Mouse (Mus musculus): ENCODE measurements around the gene Lcn12. TPM values are rescaled to one million over a fixed set of nuclear protein-coding genes. Genes with fewer than 3 reads are reported as not detected.

Lcn12 gene
- polyA plus RNA-seq, 1 experiment = not detected

DNA sequence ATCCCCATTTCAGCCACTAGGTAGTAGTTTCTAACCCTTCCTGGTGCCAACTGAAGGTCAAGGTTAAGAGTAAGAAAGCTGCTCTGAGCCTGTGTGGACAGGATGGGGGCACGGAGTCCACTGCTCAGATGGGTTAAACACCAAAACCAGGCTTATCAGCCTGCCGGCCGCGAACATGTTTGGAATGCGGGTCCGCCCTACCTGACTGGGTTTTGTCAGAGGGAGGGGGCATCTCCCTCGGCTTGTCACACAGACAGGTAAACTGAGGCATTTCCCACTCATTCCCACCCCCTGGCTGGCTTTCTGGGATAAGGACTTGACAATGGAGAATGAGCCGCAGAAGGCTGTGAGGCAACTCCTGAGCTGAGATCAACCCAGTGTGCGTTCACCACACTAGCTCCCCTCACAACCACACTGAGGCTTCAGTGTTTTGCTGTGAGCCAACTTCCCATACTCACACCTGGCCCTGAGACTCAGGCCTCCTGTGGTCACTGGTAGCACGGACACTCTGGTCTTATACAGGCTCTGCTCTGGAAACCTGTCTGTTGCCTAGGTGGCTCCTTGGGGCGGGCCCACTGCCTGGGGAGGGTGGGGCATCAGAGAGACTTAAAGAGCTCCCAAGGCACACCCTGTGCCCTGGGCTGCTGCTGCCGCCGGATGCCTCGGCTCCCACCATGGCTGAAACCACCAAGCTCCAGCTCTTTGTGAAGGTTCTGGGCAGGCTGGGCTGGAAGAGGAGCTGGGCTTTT, 37.3 kb downstream of the Lcn12 start, which contains the start of gene Clic3:
Gene Clic3 (plus strand): TSS at position 634 of the 749 bp plus-strand sequence.
- peak within 1 kb of the TSS; percentile 53 for H3K4me2 ChIP-seq (ENCODE audit: low read depth)
- H3K4me3 ChIP-seq = no peak within 1 kb of the TSS
- TF ChIP-seq POLR2A (IDR thresholded peaks at IDR 0.05; ENCODE audit: insufficient read length, low read depth) = peak; percentile 15
- TF ChIP-seq CEBPB (IDR thresholded peaks at IDR 0.05; ENCODE audit: insufficient read depth, poor library complexity, severe bottlenecking) = no peak
- no peak for TF ChIP-seq USF1 (IDR thresholded peaks at IDR 0.05; ENCODE audit: low read depth)
- no peak for TF ChIP-seq TCF3 (IDR thresholded peaks at IDR 0.05; ENCODE audit: insufficient read length, low read depth)
- no peak within 1 kb of the TSS for H3ac ChIP-seq (ENCODE audit: control insufficient read depth, insufficient read length)
- no peaks in the 10 kb centered on the region for H3K27me3 ChIP-seq (ENCODE audit: control insufficient read depth, insufficient read depth, insufficient read length)
- H3K36me3 ChIP-seq (ENCODE audit: control insufficient read depth, insufficient read depth) = no peaks in the 10 kb centered on the region
- H3K79me2 ChIP-seq (ENCODE audit: control insufficient read depth, insufficient read depth) = no peaks in the 10 kb centered on the region

- no peak overlapping the region for H3ac ChIP-seq (ENCODE audit: control insufficient read depth, insufficient read length)
- H3K27me3 ChIP-seq (ENCODE audit: control insufficient read depth, insufficient read depth, insufficient read length) = no peaks in the 10 kb centered on the region
Measured at GRCm38 (mm10) chr2:25452951-25453350, 40.8 kb downstream of the Lcn12 start.

GRCm38 (mm10) chr2:25450853-25451647, 42.7 kb downstream of the Lcn12 start:
- no peak for TF ChIP-seq USF1 (IDR thresholded peaks at IDR 0.05; ENCODE audit: low read depth)
- no peak for TF ChIP-seq CEBPB (IDR thresholded peaks at IDR 0.05; ENCODE audit: insufficient read depth, poor library complexity, severe bottlenecking)
- no peak for TF ChIP-seq SRF (IDR thresholded peaks at IDR 0.05; ENCODE audit: control insufficient read depth, insufficient read length, low read depth)
- no peak for TF ChIP-seq TCF12 (IDR thresholded peaks at IDR 0.05; ENCODE audit: insufficient read depth, poor library complexity, severe bottlenecking)
- TF ChIP-seq MYOG (IDR thresholded peaks at IDR 0.05; ENCODE audit: control insufficient read depth in 1 of 3, insufficient read depth in 1 of 3, insufficient read length in 2 of 3, low read depth in 2 of 3) = no peak
- TF ChIP-seq MYOD1 (IDR thresholded peaks at IDR 0.05; ENCODE audit: control insufficient read depth in 1 of 3, insufficient read length in 2 of 3, low read depth in 2 of 3) = no peak
- TF ChIP-seq TCF3 (IDR thresholded peaks at IDR 0.05; ENCODE audit: insufficient read length, low read depth) = no peak
- TF ChIP-seq E2F4 (IDR thresholded peaks at IDR 0.05; ENCODE audit: insufficient read depth) = no peak
- TF ChIP-seq REST (IDR thresholded peaks at IDR 0.05; ENCODE audit: insufficient read depth, insufficient read length) = no peak
- no peak for TF ChIP-seq MAX (IDR thresholded peaks at IDR 0.05; ENCODE audit: low read depth)
- H3K36me3 ChIP-seq (ENCODE audit: control insufficient read depth, insufficient read depth) = no peaks in the 10 kb centered on the region
- no peak overlapping the region for H3ac ChIP-seq (ENCODE audit: control insufficient read depth, insufficient read length)
- H3K4me2 ChIP-seq (ENCODE audit: low read depth) = no peak overlapping the region
- H3K4me3 ChIP-seq = no peak overlapping the region
- no peaks in the 10 kb centered on the region for H3K27me3 ChIP-seq (ENCODE audit: control insufficient read depth, insufficient read depth, insufficient read length)
- no peaks in the 10 kb centered on the region for H3K79me2 ChIP-seq (ENCODE audit: control insufficient read depth, insufficient read depth)

More at GRCm38 (mm10) chr2:25452951-25453350, 40.8 kb downstream of the Lcn12 start:
- H3K4me2 ChIP-seq (ENCODE audit: low read depth) = no peak overlapping the region
- H3K4me3 ChIP-seq = no peak overlapping the region
- TF ChIP-seq POLR2A (IDR thresholded peaks at IDR 0.05; ENCODE audit: insufficient read length, low read depth) (no peak), SRF (IDR thresholded peaks at IDR 0.05; ENCODE audit: control insufficient read depth, insufficient read length, low read depth) (no peak), TCF12 (IDR thresholded peaks at IDR 0.05; ENCODE audit: insufficient read depth, poor library complexity, severe bottlenecking) (no peak), MYOG (IDR thresholded peaks at IDR 0.05; ENCODE audit: control insufficient read depth in 1 of 3, insufficient read depth in 1 of 3, insufficient read length in 2 of 3, low read depth in 2 of 3) (no peak), MAX (IDR thresholded peaks at IDR 0.05; ENCODE audit: low read depth) (no peak), TCF3 (IDR thresholded peaks at IDR 0.05; ENCODE audit: insufficient read length, low read depth) (no peak), E2F4 (IDR thresholded peaks at IDR 0.05; ENCODE audit: insufficient read depth) (no peak), USF1 (IDR thresholded peaks at IDR 0.05; ENCODE audit: low read depth) (no peak), REST (IDR thresholded peaks at IDR 0.05; ENCODE audit: insufficient read depth, insufficient read length) (no peak), MYOD1 (IDR thresholded peaks at IDR 0.05; ENCODE audit: control insufficient read depth in 1 of 3, insufficient read length in 2 of 3, low read depth in 2 of 3) (no peak), CEBPB (IDR thresholded peaks at IDR 0.05; ENCODE audit: insufficient read depth, poor library complexity, severe bottlenecking) (no peak), POLR2AphosphoS2 (IDR thresholded peaks at IDR 0.05; ENCODE audit: insufficient read length, low read depth) (no peak)
- no peaks in the 10 kb centered on the region for H3K36me3 ChIP-seq (ENCODE audit: control insufficient read depth, insufficient read depth)
- no peaks in the 10 kb centered on the region for H3K79me2 ChIP-seq (ENCODE audit: control insufficient read depth, insufficient read depth)

- TF ChIP-seq MYOD1 (IDR thresholded peaks at IDR 0.05; ENCODE audit: control insufficient read depth in 1 of 3, insufficient read length in 2 of 3, low read depth in 2 of 3) (peak in 2 of 3 experiments; percentile 63 to 87), POLR2A (IDR thresholded peaks at IDR 0.05; ENCODE audit: insufficient read length, low read depth) (no peak), MYOG (IDR thresholded peaks at IDR 0.05; ENCODE audit: control insufficient read depth in 1 of 3, insufficient read depth in 1 of 3, insufficient read length in 2 of 3, low read depth in 2 of 3) (peak; percentile 67 to 89 (median 77))
- Histone ChIP-seq H3K27me3 (ENCODE audit: control insufficient read depth, insufficient read depth, insufficient read length) (no peaks in the 10 kb centered on the region), H3K4me2 (ENCODE audit: low read depth) (no peak overlapping the region), H3K36me3 (ENCODE audit: control insufficient read depth, insufficient read depth) (no peaks in the 10 kb centered on the region), H3K79me2 (ENCODE audit: control insufficient read depth, insufficient read depth) (no peaks in the 10 kb centered on the region), H3K4me3 (no peak overlapping the region), H3ac (ENCODE audit: control insufficient read depth, insufficient read length) (no peak overlapping the region)
Measured at GRCm38 (mm10) chr2:25442682-25443081, 51.0 kb downstream of the Lcn12 start.

Data from myocyte (in vitro differentiated cells).